Mouse (Mus musculus) thymus, postnatal 14 days (tissue): ENCODE results near the gene Clrn2.
A peak's percentile ranks its signal among the peaks of the same experiment; 100 is the strongest.
"Not testable (repeated sequence)": the region's sequence is repeated elsewhere in the genome, so short reads cannot be mapped to it uniquely, and the experiment has no call there.

Source experiments
- DNase-seq: peaks from one replicate; pipeline ENCODE4 v3.0.0; 2021

Gene Clrn2

DNA sequence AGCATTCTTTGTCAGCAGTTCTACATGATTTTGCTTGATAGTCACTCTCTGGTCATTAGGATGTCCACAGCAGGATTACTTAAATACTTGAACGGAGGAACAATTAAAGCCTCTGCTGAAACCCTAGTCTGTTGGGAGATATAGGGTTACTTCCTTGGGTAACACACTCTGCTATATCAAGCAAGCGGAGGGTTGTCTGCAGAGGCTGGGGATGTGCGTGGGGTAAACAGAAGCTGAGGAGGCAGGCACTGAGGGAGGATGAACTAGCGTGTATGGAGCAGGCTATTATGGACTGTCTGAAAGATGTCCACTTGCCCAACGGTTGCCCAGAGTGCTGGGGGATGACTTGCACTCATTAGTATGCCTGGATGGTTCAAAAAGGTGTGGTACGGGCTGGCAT lies at the start of gene Clrn2:
TSS of gene Clrn2 (plus strand) at position 301 of the 400 bp plus-strand sequence.
- DNase-seq = no peak

DNA sequence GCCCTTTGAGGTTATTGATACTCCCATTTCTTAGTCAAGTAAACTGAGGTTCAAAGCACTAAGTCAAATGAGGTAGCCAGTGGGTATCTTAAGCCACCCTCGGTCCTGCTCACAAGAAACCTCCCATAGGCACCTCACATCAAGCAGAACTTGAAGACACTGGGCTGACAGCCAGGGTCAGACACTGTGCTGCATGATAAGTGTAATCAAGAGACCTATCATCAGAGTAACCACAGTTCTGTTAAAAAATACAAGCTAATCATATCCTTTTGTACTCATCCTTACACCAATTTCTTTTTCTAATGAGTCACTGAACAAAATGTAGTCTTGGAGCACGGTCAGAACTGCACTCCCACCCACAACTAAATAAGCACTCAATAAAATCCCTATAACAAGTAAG lies 47.4 kb upstream of the Clrn2 start:
- DNase-seq = no peak

DNA sequence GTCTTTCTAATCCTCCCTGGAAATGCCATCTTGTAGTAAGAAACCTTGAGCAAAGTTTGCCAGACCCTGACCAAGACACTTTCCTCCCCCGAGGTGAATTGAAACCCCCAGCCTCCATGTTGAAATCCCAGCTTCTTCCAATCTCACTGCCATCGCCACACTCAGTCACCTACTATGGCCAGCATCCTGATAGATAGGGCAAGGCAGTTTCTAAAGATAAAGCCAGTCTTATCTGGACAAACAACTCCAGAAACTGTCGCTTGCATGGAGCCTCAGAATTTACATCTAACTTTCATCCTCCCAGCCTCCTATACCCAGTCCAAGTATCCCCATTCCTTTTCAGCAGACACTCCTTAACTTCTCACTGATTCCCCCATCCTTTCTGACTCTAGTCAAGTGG lies 37.1 kb upstream of the Clrn2 start:
- DNase-seq = no peak

DNA sequence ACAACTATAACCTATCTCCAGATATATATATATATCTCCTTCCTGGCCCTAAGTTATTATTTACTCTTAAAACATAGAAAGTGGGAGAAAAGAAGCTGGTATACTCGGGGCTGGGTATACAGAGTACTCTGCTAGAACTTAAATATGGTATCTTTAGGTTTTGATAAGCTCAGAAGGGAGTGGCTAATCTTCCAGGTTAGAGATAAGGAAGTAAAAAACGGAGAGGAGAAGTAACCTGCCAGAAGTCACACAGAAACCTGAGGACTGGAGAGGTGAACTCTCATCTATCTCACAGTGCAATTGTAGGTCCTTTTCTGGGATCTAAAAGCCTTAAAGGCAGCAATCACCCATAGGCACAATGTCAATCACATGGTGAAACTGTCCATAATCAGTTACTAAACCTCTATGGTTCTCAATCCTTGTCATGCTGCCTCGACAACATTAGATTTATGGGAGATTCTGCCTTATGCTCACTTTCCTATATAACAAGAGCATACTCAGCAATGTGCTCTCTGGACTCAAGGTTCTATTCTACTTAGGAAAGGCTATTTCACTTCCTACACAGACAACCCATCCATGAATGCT lies 35.6 kb upstream of the Clrn2 start:
- no peak for DNase-seq

DNA sequence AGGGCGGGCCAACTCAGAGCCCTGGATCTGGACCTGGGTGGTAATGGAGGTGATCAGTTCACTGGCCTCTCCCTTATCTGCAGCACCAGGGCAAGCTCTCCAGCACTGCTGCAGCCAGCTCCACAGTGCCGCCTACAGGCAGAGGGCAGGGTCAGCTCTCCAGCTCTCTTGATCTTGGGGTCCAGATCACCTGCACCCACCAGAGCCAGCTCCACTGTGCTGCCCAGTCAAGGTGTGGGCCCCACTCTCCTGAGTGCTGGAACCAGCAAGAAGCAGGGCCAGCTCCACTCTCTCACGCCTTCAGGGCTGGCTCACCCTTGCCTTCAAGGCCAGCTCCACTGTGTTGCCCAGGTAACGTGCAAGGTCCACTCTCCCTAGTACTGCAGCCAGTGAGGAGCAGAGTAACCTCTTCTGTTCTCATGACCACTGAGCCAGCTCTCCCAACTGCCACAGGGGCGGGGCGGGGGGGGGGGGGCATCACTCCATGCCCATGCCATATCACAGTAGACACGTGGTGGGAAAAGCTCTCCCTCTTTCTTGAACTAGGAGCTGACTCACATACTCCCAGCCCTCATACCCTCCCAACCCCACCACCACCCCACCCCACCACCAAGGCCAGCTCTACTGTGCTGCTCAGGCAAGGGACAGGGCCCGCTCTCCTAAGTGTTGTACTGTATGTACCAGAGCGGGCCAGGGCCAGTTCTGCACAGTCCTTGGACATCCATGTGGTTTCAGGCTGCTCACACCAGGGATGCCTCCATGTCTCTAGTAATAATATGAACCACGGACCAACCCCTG lies 33.5 kb upstream of the Clrn2 start:
- peak; percentile 34 for DNase-seq

DNA sequence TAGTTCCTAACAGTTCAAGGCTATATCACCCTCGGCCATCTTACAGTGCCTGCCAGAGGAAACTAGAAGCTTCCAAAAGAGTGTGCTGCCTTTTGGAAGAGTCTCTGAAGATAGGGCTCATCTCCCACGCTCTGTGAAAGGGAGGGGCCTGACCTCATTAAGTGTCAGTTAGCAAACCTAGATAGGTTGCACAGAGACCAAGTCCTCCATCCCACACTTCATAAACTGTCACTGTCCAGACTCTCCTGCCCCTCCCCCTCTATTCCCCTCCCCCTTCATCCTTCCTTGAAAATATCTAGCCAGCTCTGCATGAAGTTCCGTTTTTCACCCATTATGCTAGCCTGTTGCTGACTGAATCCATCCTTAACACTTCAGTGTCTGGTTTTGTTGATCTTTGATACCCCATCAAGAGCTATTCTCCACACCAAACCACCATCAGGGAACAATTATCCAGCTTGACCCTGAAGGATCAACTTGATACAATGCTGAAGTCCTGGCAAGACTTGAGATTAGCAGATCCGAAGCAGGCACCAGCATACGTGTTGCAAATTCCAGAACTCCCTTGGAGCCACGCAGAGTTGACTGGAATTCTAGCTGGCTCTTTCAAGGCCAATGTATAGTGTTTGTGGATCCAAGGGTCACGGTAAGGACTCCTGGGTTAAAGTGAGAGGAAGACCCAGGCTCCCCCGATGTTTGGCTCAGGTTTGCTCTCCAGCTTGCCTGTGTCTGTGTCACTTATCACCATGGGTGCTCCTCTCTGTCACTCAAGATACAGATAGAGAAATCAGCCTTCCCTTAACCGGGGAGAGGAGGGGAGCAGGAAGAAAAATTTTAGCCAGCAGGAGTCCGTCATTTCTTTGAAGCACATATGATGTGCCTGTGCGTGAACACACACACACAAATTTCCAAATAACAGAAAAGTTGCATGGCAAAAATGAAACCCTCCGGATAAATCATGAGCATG lies 31.4 kb upstream of the Clrn2 start:
- DNase-seq = no peak

DNA sequence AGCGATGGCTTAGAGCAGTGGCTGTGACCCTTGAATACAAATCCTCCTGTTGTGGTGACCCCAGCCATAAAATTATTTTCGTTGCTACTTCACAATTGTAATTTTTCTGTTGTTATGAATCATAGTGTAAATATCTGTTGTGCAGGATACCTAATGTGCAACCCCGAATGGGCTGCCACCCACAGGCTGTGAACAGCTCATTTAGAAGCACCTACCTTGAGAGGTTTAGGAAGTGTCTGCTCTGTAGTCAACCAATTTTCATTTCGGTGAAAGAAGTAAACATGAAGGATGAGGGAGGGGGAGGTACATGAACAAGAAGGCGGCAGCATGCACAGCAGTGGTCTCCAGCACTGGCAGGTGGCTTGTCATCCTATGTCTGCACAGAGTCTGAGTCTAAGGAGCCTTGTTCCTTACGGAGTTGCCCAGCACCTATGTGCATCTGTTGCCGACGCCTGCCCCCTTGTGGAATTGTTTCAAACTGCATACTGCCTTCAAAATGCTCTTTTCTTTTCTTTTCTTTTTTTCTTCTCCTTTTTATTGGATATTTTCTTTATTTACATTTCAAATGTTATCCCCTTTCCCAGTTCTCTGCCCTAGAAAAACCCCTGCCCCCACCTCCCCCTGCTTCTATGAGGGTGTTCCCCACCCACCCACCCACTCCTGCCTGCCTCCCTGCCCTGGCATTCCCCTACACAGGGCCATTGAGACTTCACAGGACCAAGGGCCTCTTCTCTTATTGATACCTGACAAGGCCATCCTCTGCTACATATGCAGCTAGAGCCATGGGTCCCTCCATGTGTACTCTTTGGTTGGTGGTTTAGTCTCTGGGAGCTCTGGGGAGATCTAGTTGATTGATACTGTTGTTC lies 29.3 kb upstream of the Clrn2 start:
- peak; percentile 51 for DNase-seq

DNA sequence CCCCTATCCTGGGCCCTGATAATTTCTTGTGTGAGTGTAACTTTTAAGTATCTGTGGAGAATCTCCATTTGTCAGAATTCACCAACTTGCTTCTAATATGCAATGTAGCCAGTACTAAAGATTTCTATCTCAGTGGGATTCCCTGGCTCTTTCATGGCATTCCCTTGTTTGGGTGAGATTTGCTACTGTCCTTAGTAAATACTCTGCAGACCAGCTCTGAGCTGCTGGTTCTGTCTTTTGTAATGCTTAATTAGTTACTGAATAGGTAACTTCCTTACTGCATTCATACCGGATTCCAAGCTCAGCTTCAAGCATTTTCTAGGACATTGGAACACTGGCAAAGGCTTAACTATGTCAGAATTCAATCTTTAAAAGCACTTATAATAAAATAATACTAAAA lies 27.8 kb upstream of the Clrn2 start:
- DNase-seq = not testable (repeated sequence)

DNA sequence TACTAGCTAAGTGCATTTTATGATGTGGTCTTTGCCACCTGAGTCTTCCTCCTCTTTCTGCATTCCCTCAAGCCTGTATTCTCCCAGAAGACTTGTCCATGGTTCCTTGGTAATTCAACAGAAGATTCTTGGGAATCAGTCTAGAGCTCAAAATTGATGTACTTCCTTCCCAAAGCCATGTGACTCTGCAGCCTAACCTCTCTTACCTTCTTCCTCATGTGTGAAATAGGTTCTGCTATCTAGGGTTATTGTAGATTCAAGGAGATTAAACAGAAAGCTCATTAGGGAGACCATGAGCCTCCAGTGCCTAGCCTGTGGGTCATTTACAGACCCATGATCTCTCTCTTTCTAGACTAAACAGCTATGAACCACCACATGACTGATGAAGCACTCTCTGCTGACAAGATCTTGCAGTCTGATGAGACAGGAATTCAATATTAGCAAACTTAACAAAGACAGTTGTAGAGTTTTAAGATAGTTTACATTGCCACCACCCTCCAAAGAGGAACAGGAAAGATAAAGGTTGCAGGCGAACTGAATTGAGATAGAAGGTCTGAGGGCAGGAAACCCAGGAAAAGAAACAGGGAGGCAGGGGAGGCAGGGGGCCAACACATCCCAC lies 27.0 kb upstream of the Clrn2 start:
- no peak for DNase-seq

DNA sequence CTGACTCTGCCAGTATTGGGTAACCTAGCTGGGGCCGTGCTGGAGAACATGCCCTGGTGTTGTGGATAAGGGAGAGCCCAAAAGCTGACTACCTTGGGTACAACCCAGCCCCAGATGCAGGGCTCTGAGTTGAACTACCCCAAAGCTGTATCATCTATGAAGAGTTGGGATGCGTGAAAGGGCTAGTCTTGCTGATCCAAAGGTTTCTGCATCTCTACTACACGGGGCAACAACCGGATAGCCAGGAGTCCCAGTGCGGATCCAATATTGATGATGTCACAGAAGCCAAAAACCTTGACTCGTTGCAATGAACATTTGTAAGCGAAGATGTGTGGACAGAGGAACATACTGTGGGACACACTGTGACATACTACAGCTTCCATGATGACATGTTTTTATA lies 25.7 kb upstream of the Clrn2 start:
- no peak for DNase-seq

DNA sequence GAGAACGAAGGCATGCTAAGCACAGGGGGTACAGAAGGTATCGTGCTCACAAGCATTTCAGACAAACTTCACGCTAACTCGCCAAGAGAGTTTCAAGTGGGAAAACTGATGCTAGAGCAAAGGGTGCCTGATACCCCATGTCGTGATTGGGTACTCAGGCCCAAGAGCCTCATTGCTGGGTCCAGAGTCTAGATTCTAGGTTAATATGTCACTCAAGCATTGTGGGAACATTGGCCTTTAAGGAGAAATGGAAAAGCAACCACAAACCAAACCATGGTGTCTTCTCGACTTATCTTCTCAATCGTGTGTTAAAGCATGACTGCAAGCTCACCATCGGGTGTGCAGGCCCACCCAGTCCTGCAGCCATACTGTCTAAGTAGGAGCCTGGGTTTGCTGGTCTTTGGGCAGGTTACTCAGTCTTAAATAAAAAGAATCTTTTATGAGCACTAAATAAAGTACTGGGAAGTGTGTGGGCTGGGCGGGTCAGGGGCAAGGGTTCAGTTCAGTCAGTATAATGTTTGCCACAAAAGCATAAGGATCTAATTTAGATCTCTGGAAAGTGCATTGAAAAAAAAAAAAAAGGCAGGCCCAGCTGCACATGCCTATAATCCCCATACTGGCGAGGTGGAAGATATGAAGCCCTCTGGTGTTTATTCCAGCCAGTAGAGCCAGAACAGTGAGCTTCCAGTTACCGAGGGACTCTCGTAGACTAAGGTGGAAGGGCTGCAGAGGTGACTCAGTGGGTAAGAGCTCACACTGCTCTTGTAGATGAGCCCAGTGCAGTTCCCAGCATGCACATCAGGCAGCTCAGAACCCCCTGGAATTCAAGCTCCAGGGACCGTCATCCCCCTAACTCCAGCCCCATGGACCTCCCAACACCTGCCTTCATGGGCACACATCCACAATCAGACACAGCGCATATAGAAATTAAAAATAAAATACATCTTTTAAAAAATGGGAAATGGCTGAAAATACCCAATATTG lies 17.3 kb upstream of the Clrn2 start:
- no peak for DNase-seq

DNA sequence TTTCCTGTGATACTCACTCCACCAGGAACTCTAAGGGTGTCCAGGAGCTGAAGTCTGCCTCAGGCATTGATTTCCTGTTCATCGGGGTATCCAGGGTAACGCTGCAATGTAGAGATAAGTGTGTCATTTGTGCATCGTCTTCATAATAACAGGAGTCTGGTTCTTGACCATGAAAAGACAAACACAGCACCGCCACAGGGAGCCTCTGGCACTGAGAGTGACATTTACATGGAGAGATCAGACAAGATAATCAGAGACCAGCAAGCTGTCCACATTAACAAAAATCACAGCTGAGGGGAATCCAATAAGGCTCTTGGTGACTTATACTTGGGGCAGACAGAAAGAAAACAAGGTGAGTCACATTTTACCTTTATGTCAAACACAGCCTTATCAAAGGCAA lies 15.7 kb upstream of the Clrn2 start:
- no peak for DNase-seq

DNA sequence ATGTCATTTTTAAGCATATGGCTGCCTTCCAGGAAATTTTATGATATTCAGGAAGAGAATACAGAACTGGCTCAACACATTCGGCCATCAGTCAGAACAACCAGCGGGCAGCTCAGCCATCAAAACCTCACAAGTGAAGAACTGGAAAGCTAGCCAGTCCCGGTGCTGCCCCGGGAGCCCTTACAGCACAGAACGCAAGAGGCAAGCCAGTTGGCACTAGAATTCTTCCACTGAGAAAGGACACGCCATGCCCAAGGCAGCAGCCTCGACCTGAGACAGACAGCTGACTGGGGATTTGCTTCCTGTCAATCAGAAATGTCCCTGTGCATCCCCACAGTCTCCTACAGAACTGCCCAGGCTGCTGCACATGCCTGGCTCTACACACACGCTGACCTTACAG lies 15.2 kb upstream of the Clrn2 start:
- DNase-seq = no peak

DNA sequence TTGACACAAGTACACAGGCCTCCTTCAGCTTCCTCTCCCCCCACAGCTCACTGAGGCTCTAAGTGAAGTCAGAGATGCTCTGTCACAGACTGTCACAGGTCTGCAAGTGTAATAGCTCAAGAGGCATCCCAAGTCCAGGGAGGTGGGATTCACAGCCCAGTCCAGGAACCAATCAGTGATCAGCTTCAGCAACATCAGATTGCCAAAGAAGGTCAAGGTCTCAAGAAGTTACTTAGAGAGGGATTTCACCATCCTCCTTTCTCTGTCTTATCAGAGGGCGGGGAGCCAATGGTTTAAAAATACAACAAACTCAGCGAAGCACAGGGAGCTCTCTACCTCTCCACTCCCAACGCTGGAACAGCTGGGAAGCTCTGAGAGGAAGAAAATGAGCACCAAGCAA lies 12.4 kb upstream of the Clrn2 start:
- DNase-seq = no peak

DNA sequence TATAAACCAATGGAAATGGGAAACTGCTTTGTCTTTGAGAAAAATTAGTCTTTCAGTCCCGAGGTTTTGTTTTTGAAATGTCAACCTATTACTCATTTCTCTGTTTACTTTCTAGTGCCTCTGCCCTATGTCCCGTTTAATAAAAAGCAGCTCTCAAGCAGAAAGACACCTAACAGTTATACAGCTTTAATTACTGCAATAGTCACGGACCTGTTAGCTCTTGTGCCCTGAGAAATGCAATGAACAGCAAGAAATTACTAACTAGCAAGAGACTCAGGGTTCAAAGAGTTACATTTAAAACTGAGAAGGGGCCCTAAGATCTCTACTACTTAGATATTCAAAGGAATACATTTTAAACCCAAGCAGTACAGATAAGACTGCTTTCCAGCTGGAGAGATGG lies 11.8 kb upstream of the Clrn2 start:
- no peak for DNase-seq

DNA sequence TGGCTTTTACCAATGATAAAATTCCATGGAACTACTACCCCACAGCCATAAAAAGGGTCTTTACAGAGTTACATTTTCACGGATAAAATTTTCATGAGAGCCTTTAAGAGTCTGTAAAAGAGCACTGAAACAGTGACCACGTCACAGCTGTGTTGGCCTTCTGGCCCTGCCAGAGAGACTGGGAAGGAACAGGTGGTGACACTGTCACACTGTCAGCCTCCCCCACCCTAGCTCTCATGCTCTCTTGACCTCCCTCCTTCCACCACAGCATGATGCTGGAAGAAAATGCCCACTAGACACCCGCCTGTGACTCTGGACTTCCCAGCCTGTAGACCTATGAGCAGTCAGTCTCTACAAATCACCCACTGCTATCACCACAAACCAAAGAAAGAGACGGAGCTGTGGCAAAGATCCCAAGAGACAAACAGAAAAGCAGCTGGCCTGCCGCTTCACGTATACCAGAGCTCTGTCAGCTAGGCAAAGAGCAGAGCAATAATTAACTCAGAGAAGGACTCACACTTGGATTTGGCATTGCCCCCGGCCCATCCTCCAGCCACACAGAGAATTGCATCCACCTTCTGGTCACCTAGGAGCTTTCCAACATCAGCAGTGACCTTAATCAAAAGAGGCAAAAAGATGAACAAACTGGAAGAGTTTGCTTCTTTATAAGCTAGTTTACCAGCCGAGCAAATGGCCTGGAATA lies 9.3 kb upstream of the Clrn2 start:
- no peak for DNase-seq

DNA sequence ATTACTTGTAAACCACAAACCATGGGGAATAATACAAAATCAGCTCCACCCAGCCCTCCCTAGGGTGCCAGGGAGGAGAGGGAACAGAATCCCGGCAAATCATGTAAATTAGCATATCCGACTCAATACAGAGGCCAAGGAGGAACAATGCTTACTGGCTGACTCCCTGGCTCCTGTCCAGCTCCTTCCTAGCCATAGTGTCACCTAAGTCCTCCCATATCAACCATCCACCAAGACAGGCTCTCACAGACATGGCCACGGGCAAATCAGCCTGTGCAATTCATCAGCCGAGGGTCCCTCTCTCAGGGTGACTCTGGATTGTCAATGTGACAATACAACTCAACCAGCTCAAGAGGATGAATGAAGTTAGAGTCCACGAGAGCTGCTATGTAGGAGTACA lies 4.9 kb upstream of the Clrn2 start:
- no peak for DNase-seq

DNA sequence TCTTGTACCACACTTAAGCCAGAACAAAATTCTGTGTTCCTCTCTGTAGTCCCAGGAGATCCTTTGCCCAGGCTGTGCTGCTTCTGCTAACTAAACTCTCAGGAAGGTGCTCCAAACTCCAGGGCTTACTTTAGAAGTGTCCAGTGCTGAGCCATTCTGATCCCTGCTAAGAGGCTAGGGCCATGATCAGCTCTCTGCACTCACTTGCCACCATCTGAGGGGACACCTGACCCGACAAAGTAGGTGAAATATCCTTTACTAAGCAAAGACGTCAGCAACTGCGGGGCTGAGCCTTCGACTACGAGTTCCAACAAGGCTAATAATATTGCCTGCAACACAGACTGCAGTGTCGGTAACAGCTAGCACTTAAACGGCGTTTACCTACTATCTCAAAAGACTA lies 4.3 kb upstream of the Clrn2 start:
- DNase-seq = no peak

DNA sequence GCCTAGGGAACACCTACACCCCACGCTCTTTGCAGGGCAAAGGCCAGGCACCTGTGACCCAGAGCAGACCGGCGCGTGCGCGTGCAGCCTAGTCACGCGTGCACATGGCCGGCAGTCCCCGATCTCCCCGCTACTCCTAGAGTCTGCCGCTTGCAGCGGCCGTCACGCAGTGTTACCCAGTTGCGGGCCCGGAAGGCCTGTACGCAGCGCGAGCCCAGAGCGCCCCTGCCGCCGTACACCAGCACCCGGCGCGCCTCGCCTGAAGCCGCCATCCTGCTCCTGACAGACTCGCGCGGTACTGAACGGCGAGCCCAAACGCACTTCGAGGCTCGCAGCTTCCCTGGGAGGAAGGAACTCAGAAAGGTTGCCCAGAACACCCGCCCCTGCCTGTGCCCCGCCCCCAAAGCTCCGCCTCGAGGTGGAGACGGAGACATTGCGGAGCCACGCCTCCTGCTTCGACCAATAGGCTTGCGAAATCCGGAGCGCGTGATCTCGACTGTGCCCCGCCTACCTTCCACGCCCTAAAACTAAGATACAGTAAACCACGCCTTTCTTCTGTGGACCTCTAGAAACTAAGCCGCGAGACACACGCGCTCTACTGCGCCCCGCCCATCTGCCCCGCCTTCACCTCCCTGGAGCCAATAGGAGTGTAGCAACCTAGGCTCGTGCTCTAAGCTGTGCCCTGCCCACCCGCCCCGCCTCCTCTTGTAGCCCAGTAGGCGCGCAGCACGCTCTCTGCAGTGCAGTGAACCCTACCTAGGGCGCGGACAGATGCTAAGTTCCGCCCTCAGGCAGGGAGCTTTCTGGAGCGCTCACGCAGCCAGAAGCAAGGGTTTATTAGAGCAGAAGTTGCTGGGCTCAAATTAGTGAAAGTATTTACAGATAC lies 3.5 kb upstream of the Clrn2 start, which contains the start of gene Qdpr:
TSS of gene Qdpr (minus strand) at position 406 of the 886 bp plus-strand sequence.
- peak; percentile 97 for DNase-seq
